Mouse (Mus musculus) neural tube, embryonic 15.5 days (tissue): ENCODE measurements around the gene Fmnl2. TPM values are rescaled to one million over a fixed set of nuclear protein-coding genes. Genes with fewer than 3 reads are reported as not detected.

ENCODE experiments used
- ATAC-seq: fragments of 200-750 bp; cut with Nextera tagmentation; 2 replicates; pipeline ENCODE4 v1.8.0; 2017; ENCODE audit warnings: mild to moderate bottlenecking, moderate TSS enrichment, moderate library complexity; ENCODE audit not compliant: low FRiP score
- H3K27ac ChIP-seq: fragments of 300-500 bp; sonication (generic); replicated peaks from 2 replicates; pipeline ENCODE4 v1.5.1; 2015; ENCODE audit warnings: mild to moderate bottlenecking, inconsistent platforms
- H3K27me3 ChIP-seq: fragments of 300-500 bp; sonication (generic); replicated peaks from 2 replicates; pipeline ENCODE4 v1.6.1; 2015; ENCODE audit warnings: inconsistent platforms
- H3K36me3 ChIP-seq: fragments of 300-500 bp; sonication (generic); 2 replicates; pipeline ENCODE4 v1.6.1; 2015; ENCODE audit warnings: inconsistent platforms
- H3K4me1 ChIP-seq: fragments of 300-500 bp; sonication (generic); 2 replicates; pipeline ENCODE4 v1.6.1; 2015; ENCODE audit warnings: inconsistent platforms
- H3K4me2 ChIP-seq: fragments of 300-500 bp; sonication (generic); 2 replicates; pipeline ENCODE4 v1.6.1; 2015; ENCODE audit warnings: inconsistent platforms, mild to moderate bottlenecking, moderate library complexity
- H3K4me3 ChIP-seq: fragments of 300-500 bp; sonication (generic); replicated peaks from 2 replicates; pipeline ENCODE4 v1.5.1; 2015; ENCODE audit warnings: mild to moderate bottlenecking, inconsistent platforms
- H3K9ac ChIP-seq: fragments of 300-500 bp; sonication (generic); replicated peaks from 2 replicates; pipeline ENCODE4 v1.6.1; 2015; ENCODE audit warnings: mild to moderate bottlenecking, inconsistent platforms
- H3K9me3 ChIP-seq: fragments of 300-500 bp; sonication (generic); replicated peaks from 2 replicates; pipeline ENCODE4 v1.6.1; 2016; ENCODE audit warnings: inconsistent platforms
- WGBS: fragments of 180-500 bp; shearing (Covaris S2); methylation state at CpG from one replicate; pipeline ENCODE4 v1.1.7; 2015; ENCODE audit warnings: mixed read lengths; 5-methylcytosine and 5-hydroxymethylcytosine counted together
- polyA plus RNA-seq: library from polyadenylated mRNA; unstranded; fragments of >200 nt; fragmentation: Nextera tagmentation; extraction: Ambion mirVana; gene quantifications from 2 replicates; pipeline ENCODE4 v1.2.1, GENCODE M21; 2015

Fmnl2 gene
- polyA plus RNA-seq, 1 experiment from 2014 or later = 8.8 TPM

- Histone ChIP-seq H3K36me3 (no peaks in the 10 kb centered on the region), H3K27me3 (no peaks in the 10 kb centered on the region), H3K4me3 (no peak overlapping the region), H3K4me1 (peaks cover 28% of the 10 kb centered on the region), H3K9me3 (no peaks in the 10 kb centered on the region), H3K4me2 (no peak overlapping the region), H3K27ac (peak overlapping the region; percentile 71), H3K9ac (no peak overlapping the region)
- 0 out of 2 replicates have a peak, but pooled peaks have one; percentile 16 for ATAC-seq
- 59% methylated on average over 2 of the region's 2 CpGs for WGBS
Observed at GRCm38 (mm10) chr2:52946074-52946473, 88.4 kb downstream of the Fmnl2 start.

- ATAC-seq = peak; percentile 23; the same call in 1 of the 2 replicates
- no peaks in the 10 kb centered on the region for H3K27me3 ChIP-seq
- no peaks in the 10 kb centered on the region for H3K36me3 ChIP-seq
- WGBS = 48% methylated on average over 11 of the region's 11 CpGs
- H3K9me3 ChIP-seq = no peaks in the 10 kb centered on the region
- H3K9ac ChIP-seq = no peak overlapping the region
- H3K4me3 ChIP-seq = no peak overlapping the region
- H3K27ac ChIP-seq = peak overlapping the region; percentile 71
- H3K4me1 ChIP-seq = peaks cover 30% of the 10 kb centered on the region
- no peak overlapping the region for H3K4me2 ChIP-seq
Observed at GRCm38 (mm10) chr2:52946524-52947186, 89.0 kb downstream of the Fmnl2 start.

GRCm38 (mm10) chr2:52948406-52948805 is 90.7 kb downstream of the Fmnl2 start:
- Histone ChIP-seq H3K9ac (no peak overlapping the region), H3K27me3 (no peaks in the 10 kb centered on the region), H3K4me3 (no peak overlapping the region), H3K36me3 (no peaks in the 10 kb centered on the region), H3K4me2 (no peak overlapping the region), H3K4me1 (peaks cover 31% of the 10 kb centered on the region), H3K9me3 (no peaks in the 10 kb centered on the region), H3K27ac (no peak overlapping the region)
- WGBS = 95% methylated on average over 3 of the region's 3 CpGs
- no peak for ATAC-seq

- 92% methylated on average over 4 of the region's 4 CpGs for WGBS
- no peak for ATAC-seq
- no peak overlapping the region for H3K4me2 ChIP-seq
Observed at GRCm38 (mm10) chr2:52949556-52949955, 91.9 kb downstream of the Fmnl2 start.

GRCm38 (mm10) chr2:52950226-52950625 is 92.6 kb downstream of the Fmnl2 start:
- no peak overlapping the region for H3K27ac ChIP-seq
- WGBS = 84% methylated on average over 4 of the region's 4 CpGs

More at GRCm38 (mm10) chr2:52949556-52949955, 91.9 kb downstream of the Fmnl2 start:
- H3K27ac ChIP-seq = no peak overlapping the region; the same call in 1 of the 2 replicates
- H3K27me3 ChIP-seq = no peaks in the 10 kb centered on the region
- no peaks in the 10 kb centered on the region for H3K36me3 ChIP-seq
- H3K9ac ChIP-seq = no peak overlapping the region
- peaks cover 30% of the 10 kb centered on the region for H3K4me1 ChIP-seq
- no peak overlapping the region for H3K4me3 ChIP-seq
- H3K9me3 ChIP-seq = no peaks in the 10 kb centered on the region

GRCm38 (mm10) chr2:52952202-52952730 is 94.6 kb downstream of the Fmnl2 start:
- H3K4me3 ChIP-seq = no peak overlapping the region
- H3K27me3 ChIP-seq = no peaks in the 10 kb centered on the region
- H3K36me3 ChIP-seq = no peaks in the 10 kb centered on the region
- H3K9ac ChIP-seq = no peak overlapping the region
- WGBS = 92% methylated on average over 6 of the region's 6 CpGs
- H3K4me1 ChIP-seq = peaks cover 9% of the 10 kb centered on the region; the same call in 1 of the 2 replicates
- no peak overlapping the region for H3K27ac ChIP-seq
- H3K4me2 ChIP-seq = no peak overlapping the region
- ATAC-seq = no peak
- no peaks in the 10 kb centered on the region for H3K9me3 ChIP-seq

More at GRCm38 (mm10) chr2:52950226-52950625, 92.6 kb downstream of the Fmnl2 start:
- Histone ChIP-seq H3K9me3 (no peaks in the 10 kb centered on the region), H3K4me2 (no peak overlapping the region), H3K9ac (no peak overlapping the region), H3K4me3 (no peak overlapping the region), H3K4me1 (peaks cover 23% of the 10 kb centered on the region), H3K36me3 (no peaks in the 10 kb centered on the region), H3K27me3 (no peaks in the 10 kb centered on the region)
- no peak for ATAC-seq

GRCm38 (mm10) chr2:52955090-52955489 is 97.4 kb downstream of the Fmnl2 start:
- WGBS = 68% methylated on average over 8 of the region's 8 CpGs
- Histone ChIP-seq H3K27me3 (no peaks in the 10 kb centered on the region), H3K9me3 (no peaks in the 10 kb centered on the region), H3K27ac (no peak overlapping the region), H3K4me1 (peaks cover 35% of the 10 kb centered on the region), H3K4me3 (no peak overlapping the region), H3K36me3 (no peaks in the 10 kb centered on the region), H3K4me2 (no peak overlapping the region), H3K9ac (no peak overlapping the region)
- no peak for ATAC-seq

GRCm38 (mm10) chr2:52955831-52956230 is 98.2 kb downstream of the Fmnl2 start:
- Histone ChIP-seq H3K9me3 (no peaks in the 10 kb centered on the region), H3K4me3 (no peak overlapping the region), H3K27ac (no peak overlapping the region), H3K4me2 (no peak overlapping the region), H3K4me1 (peaks cover 36% of the 10 kb centered on the region), H3K36me3 (no peaks in the 10 kb centered on the region), H3K27me3 (no peaks in the 10 kb centered on the region), H3K9ac (no peak overlapping the region)
- 93% methylated on average over 10 of the region's 10 CpGs for WGBS
- no peak for ATAC-seq

GRCm38 (mm10) chr2:52957771-52958534 is 100.3 kb downstream of the Fmnl2 start:
- Histone ChIP-seq H3K4me1 (peaks cover 39% of the 10 kb centered on the region), H3K4me2 (peak overlapping the region; percentile 42; the same call in 1 of the 2 replicates), H3K4me3 (no peak overlapping the region), H3K9me3 (no peaks in the 10 kb centered on the region), H3K27me3 (no peaks in the 10 kb centered on the region), H3K27ac (peak overlapping the region; percentile 77), H3K36me3 (no peaks in the 10 kb centered on the region), H3K9ac (no peak overlapping the region)
- peak; percentile 23 for ATAC-seq
- 30% methylated on average over 8 of the region's 8 CpGs for WGBS

- Histone ChIP-seq H3K36me3 (no peaks in the 10 kb centered on the region), H3K4me3 (peak overlapping the region; percentile 15), H3K27me3 (no peaks in the 10 kb centered on the region), H3K4me2 (peak overlapping the region; percentile 42), H3K4me1 (peaks cover 43% of the 10 kb centered on the region), H3K9me3 (no peaks in the 10 kb centered on the region), H3K27ac (peak overlapping the region; percentile 77), H3K9ac (peak overlapping the region; percentile 34)
- WGBS = 5% methylated on average over 15 of the region's 15 CpGs
- ATAC-seq = peak; percentile 84
Observed at GRCm38 (mm10) chr2:52958535-52959290, 101.1 kb downstream of the Fmnl2 start.

GRCm38 (mm10) chr2:52959291-52959621 is 101.6 kb downstream of the Fmnl2 start:
- Histone ChIP-seq H3K27me3 (no peaks in the 10 kb centered on the region), H3K4me2 (peak overlapping the region; percentile 42), H3K9ac (peak overlapping the region; percentile 34), H3K36me3 (no peaks in the 10 kb centered on the region), H3K4me3 (peak overlapping the region; percentile 15), H3K9me3 (no peaks in the 10 kb centered on the region), H3K4me1 (peaks cover 48% of the 10 kb centered on the region), H3K27ac (peak overlapping the region; percentile 77)
- ATAC-seq = 0 out of 2 replicates have a peak, but pooled peaks have one; percentile 2
